Mouse (Mus musculus): Measurements from ENCODE around the gene Olfr303. TPM values are rescaled to one million over a fixed set of nuclear protein-coding genes. Genes with fewer than 3 reads are reported as not detected.
"Not testable (repeated sequence)": the region's sequence is repeated elsewhere in the genome, so short reads cannot be mapped to it uniquely, and the experiment has no call there.

The Olfr303 gene
- not detected in 2 replicates for polyA plus RNA-seq (2012; ENCODE audit: insufficient read depth, insufficient read length, low replicate concordance, missing spikeins)

DNA sequence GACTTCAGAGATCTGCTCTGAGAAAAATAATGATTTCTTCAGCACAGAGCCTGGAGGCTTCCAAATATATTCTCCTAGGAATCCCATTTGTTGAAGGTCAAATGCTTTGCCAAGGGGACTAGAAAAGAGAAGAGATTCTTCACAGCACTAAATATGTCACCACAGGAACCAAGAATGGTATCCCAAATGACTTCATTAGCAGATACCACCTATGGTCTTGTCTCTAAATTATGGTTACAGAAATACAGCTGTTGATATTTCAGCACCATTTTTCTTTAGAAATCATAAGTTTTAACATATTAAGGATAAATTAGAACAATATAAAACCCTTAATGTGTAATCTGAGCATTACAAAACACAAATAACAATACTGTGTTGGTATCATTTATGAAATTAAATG lies at the start of gene Olfr303:
Olfr303 (minus strand) TSS at position 101 of the 400 bp plus-strand sequence.
- Histone ChIP-seq H3K27ac (ENCODE audit: insufficient read depth, low read depth, low read length) (no peak within 1 kb of the TSS), H3K4me1 (ENCODE audit: control insufficient read depth, insufficient read depth, low read length) (no peaks in the 10 kb centered on the region), H3K4me3 (ENCODE audit: insufficient read depth, low read depth, low read length) (no peak within 1 kb of the TSS)
- TF ChIP-seq CTCF (IDR thresholded peaks at IDR 0.05; ENCODE audit: insufficient read depth, low read depth, low read length) (no peak), POLR2A (IDR thresholded peaks at IDR 0.05; ENCODE audit: insufficient read depth, low read depth, low read length) (no peak)

DNA sequence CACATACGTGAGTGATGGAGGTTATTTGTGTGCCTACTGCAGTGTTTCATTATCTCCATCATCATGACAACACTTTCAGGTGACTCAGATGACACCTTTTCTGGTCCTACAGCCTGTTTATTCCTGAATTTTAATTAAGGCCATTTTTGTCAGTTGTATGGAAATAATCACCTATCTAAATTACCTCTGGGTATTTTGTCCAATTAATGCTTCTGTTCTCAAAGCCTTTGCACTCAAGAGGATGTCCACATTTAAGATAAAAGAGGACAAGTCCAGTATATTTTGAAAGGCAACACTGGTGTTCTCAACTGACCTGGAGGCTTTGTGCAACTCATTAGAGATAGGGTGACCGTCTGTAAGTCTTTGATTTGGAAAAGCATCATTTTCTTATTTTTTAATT lies 6.0 kb upstream of the Olfr303 start, which contains the start of gene Olfr301:
Olfr301 (plus strand) TSS at position 301 of the 400 bp plus-strand sequence.
- Histone ChIP-seq H3K27ac (ENCODE audit: insufficient read depth, low read depth, low read length) (no peak within 1 kb of the TSS), H3K4me3 (ENCODE audit: insufficient read depth, low read depth, low read length) (no peak within 1 kb of the TSS), H3K4me1 (ENCODE audit: control insufficient read depth, insufficient read depth, low read length) (no peaks in the 10 kb centered on the region)
- WGBS, result 87% methylated on average over 2 of the region's 2 CpGs
- no peak for TF ChIP-seq POLR2A (IDR thresholded peaks at IDR 0.05; ENCODE audit: insufficient read depth, low read depth, low read length)
- no peak for TF ChIP-seq CTCF (IDR thresholded peaks at IDR 0.05; ENCODE audit: insufficient read depth, low read depth, low read length)

DNA sequence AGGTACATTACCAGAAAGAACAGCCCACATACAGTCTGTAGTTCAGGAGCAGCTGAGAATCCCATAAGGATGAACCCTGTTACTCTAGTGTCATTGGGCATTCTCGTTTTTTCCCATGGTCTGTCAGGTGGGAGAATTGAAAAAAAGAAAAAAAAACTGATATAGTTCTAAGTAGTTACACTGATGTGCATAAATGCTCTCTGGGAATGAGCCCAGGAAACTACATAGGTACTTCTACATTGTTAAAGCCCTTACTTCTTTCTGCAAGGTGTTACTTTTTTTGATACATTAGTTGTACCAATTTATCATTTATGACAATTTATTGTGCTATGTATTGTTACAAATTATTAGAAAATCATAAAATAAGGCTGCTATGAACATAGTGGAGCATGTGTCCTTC lies 11.0 kb downstream of the Olfr303 start, which contains the start of gene Olfr304:
Olfr304 (minus strand) TSS at position 101 of the 400 bp plus-strand sequence.
- Histone ChIP-seq H3K4me3 (ENCODE audit: insufficient read depth, low read depth, low read length) (no peak within 1 kb of the TSS), H3K27ac (ENCODE audit: insufficient read depth, low read depth, low read length) (no peak within 1 kb of the TSS), H3K4me1 (ENCODE audit: control insufficient read depth, insufficient read depth, low read length) (no peaks in the 10 kb centered on the region)
- 55% methylated on average over 1 of the region's 1 CpGs for WGBS
- TF ChIP-seq POLR2A (IDR thresholded peaks at IDR 0.05; ENCODE audit: insufficient read depth, low read depth, low read length), result no peak
- no peak for TF ChIP-seq CTCF (IDR thresholded peaks at IDR 0.05; ENCODE audit: insufficient read depth, low read depth, low read length)

DNA sequence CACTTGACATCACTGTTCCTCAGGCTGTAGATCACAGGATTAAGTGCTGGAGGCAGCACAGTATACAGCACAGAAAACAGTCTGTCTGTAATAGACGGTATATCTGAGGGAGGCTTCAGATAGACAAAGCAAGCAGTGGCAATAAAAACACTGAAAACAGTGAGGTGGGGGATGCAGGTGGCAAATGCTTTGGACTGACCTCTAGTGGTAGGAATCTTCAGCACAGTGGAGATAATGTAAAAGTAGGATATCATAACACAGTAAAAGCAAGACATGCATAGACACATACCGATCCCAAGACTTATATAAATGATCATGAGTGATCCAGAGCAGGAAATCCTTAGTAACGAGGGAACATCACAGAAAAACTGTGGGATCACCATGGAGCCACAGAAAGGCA lies 11.8 kb downstream of the Olfr303 start:
- Histone ChIP-seq H3K4me1 (ENCODE audit: control insufficient read depth, insufficient read depth, low read length) (no peaks in the 10 kb centered on the region), H3K4me3 (ENCODE audit: insufficient read depth, low read depth, low read length) (no peak overlapping the region), H3K27ac (ENCODE audit: insufficient read depth, low read depth, low read length) (no peak overlapping the region)
- WGBS, result 70% methylated on average over 3 of the region's 3 CpGs
- TF ChIP-seq POLR2A (IDR thresholded peaks at IDR 0.05; ENCODE audit: insufficient read depth, low read depth, low read length) (no peak), CTCF (IDR thresholded peaks at IDR 0.05; ENCODE audit: insufficient read depth, low read depth, low read length) (no peak)

DNA sequence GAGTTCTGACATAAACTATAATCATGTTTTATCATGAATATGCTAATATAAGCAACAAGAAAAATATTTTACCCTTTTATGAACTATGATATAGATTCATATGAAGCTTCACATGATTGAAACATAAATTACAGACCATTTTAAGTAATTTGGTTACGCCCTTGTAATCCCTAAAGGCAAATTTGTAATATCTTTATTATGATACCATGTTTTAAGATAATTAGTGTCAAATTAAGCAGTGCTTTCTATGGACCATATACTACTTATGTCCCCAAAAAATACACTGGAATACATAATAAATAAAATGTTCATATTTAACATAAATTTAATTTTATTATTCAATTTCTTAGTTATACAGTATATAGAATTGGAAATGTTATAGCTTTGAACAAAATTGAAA lies 30.8 kb downstream of the Olfr303 start, which contains the start of gene Olfr305:
Olfr305 (minus strand) TSS at position 101 of the 400 bp plus-strand sequence.
- no peak within 1 kb of the TSS for H3K4me3 ChIP-seq (ENCODE audit: insufficient read depth, low read depth, low read length)
- no peak within 1 kb of the TSS for H3K27ac ChIP-seq (ENCODE audit: insufficient read depth, low read depth, low read length)
- TF ChIP-seq POLR2A (IDR thresholded peaks at IDR 0.05; ENCODE audit: insufficient read depth, low read depth, low read length) (no peak), CTCF (IDR thresholded peaks at IDR 0.05; ENCODE audit: insufficient read depth, low read depth, low read length) (no peak)
- H3K4me1 ChIP-seq (ENCODE audit: control insufficient read depth, insufficient read depth, low read length), result no peaks in the 10 kb centered on the region
- 91% methylated on average over 1 of the region's 1 CpGs for WGBS

DNA sequence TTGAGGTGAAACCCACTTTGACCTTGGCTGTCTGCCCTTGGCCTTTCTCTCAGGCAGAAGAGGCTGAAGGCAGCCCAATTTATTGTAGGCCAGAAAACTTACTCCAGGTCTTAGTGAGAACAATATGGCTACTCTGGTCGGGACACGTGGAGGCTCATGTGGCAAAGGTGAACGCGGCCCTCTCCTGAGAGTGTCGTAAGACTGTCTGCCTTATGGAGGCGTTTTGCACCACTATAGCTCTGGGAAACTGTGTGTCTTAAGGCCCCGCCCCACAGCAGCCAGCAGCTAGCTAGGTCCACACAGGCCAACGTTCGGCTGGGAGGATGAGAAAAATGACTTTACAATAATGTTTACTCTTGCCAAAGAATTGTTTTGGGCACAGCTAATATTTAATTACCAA lies 51.3 kb downstream of the Olfr303 start:
- H3K27ac ChIP-seq (ENCODE audit: insufficient read depth, low read depth, low read length); H3K4me3 ChIP-seq (ENCODE audit: insufficient read depth, low read depth, low read length); H3K4me1 ChIP-seq (ENCODE audit: control insufficient read depth, insufficient read depth, low read length): not testable (repeated sequence)
- 86% methylated on average over 9 of the region's 9 CpGs for WGBS

DNA sequence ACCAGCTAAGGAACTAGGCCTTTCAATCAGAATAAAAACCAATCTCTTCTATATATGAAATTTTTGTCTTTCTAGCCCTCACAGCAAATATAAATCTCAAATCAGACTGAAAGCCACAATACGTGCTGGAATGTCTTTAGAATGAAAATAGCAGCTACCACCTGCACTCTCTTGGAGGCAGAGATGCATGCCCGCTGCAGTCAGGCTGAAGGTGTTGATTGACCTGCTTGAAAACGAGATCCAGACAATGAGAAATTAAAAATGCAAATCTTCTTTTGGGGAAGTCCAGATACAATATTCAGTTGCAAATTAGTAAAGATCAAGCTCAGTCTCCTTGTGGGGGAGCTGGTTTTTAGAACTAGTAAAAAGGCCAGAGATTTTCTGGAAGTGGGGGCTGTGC lies 53.3 kb downstream of the Olfr303 start:
- TF ChIP-seq POLR2A (IDR thresholded peaks at IDR 0.05; ENCODE audit: insufficient read depth, low read depth, low read length) (no peak), CTCF (IDR thresholded peaks at IDR 0.05; ENCODE audit: insufficient read depth, low read depth, low read length) (no peak)
- Histone ChIP-seq H3K27ac (ENCODE audit: insufficient read depth, low read depth, low read length) (no peak overlapping the region), H3K4me1 (ENCODE audit: control insufficient read depth, insufficient read depth, low read length) (no peaks in the 10 kb centered on the region), H3K4me3 (ENCODE audit: insufficient read depth, low read depth, low read length) (no peak overlapping the region)
- 56% methylated on average over 3 of the region's 3 CpGs for WGBS

DNA sequence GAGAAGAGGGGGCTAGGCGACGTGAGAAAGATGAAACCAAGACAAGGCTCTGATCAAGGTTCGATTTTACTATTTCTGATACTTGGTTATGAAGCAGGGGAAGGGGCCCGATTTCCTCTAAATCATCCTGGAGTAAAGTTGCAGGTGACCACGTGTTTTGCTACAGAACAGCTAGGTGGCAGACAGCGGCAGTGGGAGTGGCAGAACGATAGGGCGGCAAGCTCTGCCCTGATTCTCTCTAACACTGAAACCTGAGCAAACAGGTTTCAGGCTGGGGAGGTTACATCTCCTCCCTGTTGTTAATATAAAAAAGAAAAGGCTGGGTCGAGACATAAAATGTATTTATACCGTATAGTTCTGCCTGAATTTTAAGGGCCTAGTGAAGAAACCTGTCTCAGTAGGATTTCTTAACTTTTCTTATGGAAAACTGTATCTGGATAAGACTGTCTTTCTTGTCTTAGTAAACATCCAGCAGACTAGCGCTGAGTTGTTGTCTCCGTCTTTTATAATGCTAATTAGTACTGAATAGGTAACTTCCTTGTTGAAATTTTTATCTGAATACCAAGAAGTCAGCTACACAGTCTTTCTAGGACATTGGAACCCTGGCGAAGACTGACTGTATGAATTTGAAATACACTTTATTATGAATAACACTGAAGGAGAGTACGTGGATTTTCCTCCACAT lies 54.6 kb downstream of the Olfr303 start:
- no peaks in the 10 kb centered on the region for H3K4me1 ChIP-seq (ENCODE audit: control insufficient read depth, insufficient read depth, low read length)
- 79% methylated on average over 14 of the region's 14 CpGs for WGBS
- TF ChIP-seq CTCF (IDR thresholded peaks at IDR 0.05; ENCODE audit: insufficient read depth, low read depth, low read length) (no peak), POLR2A (IDR thresholded peaks at IDR 0.05; ENCODE audit: insufficient read depth, low read depth, low read length) (no peak)
- H3K4me3 ChIP-seq (ENCODE audit: insufficient read depth, low read depth, low read length), result no peak overlapping the region
- H3K27ac ChIP-seq (ENCODE audit: insufficient read depth, low read depth, low read length), result no peak overlapping the region

Other genes starting within 250 kb of the Olfr303 start
- gene Vmn2r75, start 226.0 kb downstream of the Olfr303 start, polyA plus RNA-seq (2012; ENCODE audit: insufficient read depth, insufficient read length, low replicate concordance, missing spikeins), result not detected in 2 replicates
- not detected in 2 replicates for gene Vmn2r76, start 151.5 kb downstream of the Olfr303 start, polyA plus RNA-seq (2012; ENCODE audit: insufficient read depth, insufficient read length, low replicate concordance, missing spikeins)
- gene Olfr310, start 120.6 kb downstream of the Olfr303 start, polyA plus RNA-seq (2012; ENCODE audit: insufficient read depth, insufficient read length, low replicate concordance, missing spikeins), result not detected in 2 replicates
- gene Olfr309, start 84.1 kb downstream of the Olfr303 start, polyA plus RNA-seq (2012; ENCODE audit: insufficient read depth, insufficient read length, low replicate concordance, missing spikeins), result not detected in 2 replicates
- gene Olfr308, start 72.2 kb downstream of the Olfr303 start, polyA plus RNA-seq (2012; ENCODE audit: insufficient read depth, insufficient read length, low replicate concordance, missing spikeins), result not detected in 2 replicates
- gene Olfr307, start 60.2 kb downstream of the Olfr303 start, polyA plus RNA-seq (2012; ENCODE audit: insufficient read depth, insufficient read length, low replicate concordance, missing spikeins), result not detected in 2 replicates
- gene Olfr305, start 30.9 kb downstream of the Olfr303 start, polyA plus RNA-seq (2012; ENCODE audit: insufficient read depth, insufficient read length, low replicate concordance, missing spikeins), result not detected in 2 replicates
- gene Olfr304, start 11.1 kb downstream of the Olfr303 start, polyA plus RNA-seq (2012; ENCODE audit: insufficient read depth, insufficient read length, low replicate concordance, missing spikeins), result not detected in 2 replicates
- not detected in 2 replicates for gene Olfr301, start 6.1 kb upstream of the Olfr303 start, polyA plus RNA-seq (2012; ENCODE audit: insufficient read depth, insufficient read length, low replicate concordance, missing spikeins)
- not detected in 2 replicates for gene Olfr299, start 62.1 kb upstream of the Olfr303 start, polyA plus RNA-seq (2012; ENCODE audit: insufficient read depth, insufficient read length, low replicate concordance, missing spikeins)
- not detected in 2 replicates for gene Olfr298, start 94.7 kb upstream of the Olfr303 start, polyA plus RNA-seq (2012; ENCODE audit: insufficient read depth, insufficient read length, low replicate concordance, missing spikeins)
- gene Olfr297, start 122.2 kb upstream of the Olfr303 start, polyA plus RNA-seq (2012; ENCODE audit: insufficient read depth, insufficient read length, low replicate concordance, missing spikeins), result not detected in 2 replicates
- not detected in 2 replicates for gene Olfr295, start 186.1 kb upstream of the Olfr303 start, polyA plus RNA-seq (2012; ENCODE audit: insufficient read depth, insufficient read length, low replicate concordance, missing spikeins)
- gene Olfr294, start 218.9 kb upstream of the Olfr303 start, polyA plus RNA-seq (2012; ENCODE audit: insufficient read depth, insufficient read length, low replicate concordance, missing spikeins), result not detected in 2 replicates